Mouse (Mus musculus): ENCODE measurements around the gene Ankrd26. TPM values are rescaled to one million over a fixed set of nuclear protein-coding genes. Genes with fewer than 3 reads are reported as not detected.

Ankrd26 gene
- polyA plus RNA-seq, 1 experiment: 7.1 TPM

GRCm38 (mm10) chr6:118454452-118454851, 107.6 kb downstream of the Ankrd26 start:
- Histone ChIP-seq H3K27ac (ENCODE audit: insufficient read depth, low read length) (no peak overlapping the region), H3K4me3 (ENCODE audit: insufficient read depth, low read length) (peak overlapping the region; percentile 70), H3K4me1 (ENCODE audit: control insufficient read depth, insufficient read depth, low read length) (peaks cover 7% of the 10 kb centered on the region; the same call in 1 of the 2 replicates)
- TF ChIP-seq CTCF (IDR thresholded peaks at IDR 0.05; ENCODE audit: extremely low read depth, insufficient read depth, low read length) (no peak), POLR2A (IDR thresholded peaks at IDR 0.05; ENCODE audit: extremely low read depth, insufficient read depth, low read length) (no peak)

Other genes with a start within 250 kb of the Ankrd26 start
- 18.8 and 21.9 TPM in 2 replicates for gene Bms1, start 142.8 kb downstream of the Ankrd26 start, polyA plus RNA-seq (2012; rRNA removed)
- gene Zfp248, start 106.7 kb downstream of the Ankrd26 start, polyA plus RNA-seq (2012; rRNA removed): 7.7 and 7.8 TPM in 2 replicates
- 15.1 and 16.5 TPM in 2 replicates for gene Zfp9, start 82.9 kb downstream of the Ankrd26 start, polyA plus RNA-seq (2012; rRNA removed)

Measured in cortical plate, adult 2 months (tissue).